Mouse (Mus musculus): Measurements from ENCODE around the gene Ccdc9.

GRCm38 (mm10) chr7:16273081-16273765, 13.4 kb downstream of the Ccdc9 start, which contains the start of gene Inafm1:
- TF ChIP-seq CTCF (conservative IDR thresholded peaks at IDR 0.05 in 1 of 2, IDR thresholded peaks at IDR 0.05 in 1 of 2; ENCODE audit: low read depth in 2 of 2, low read length in 2 of 2) (no peak), BHLHE40 (IDR thresholded peaks at IDR 0.05; ENCODE audit: low read depth, low read length) (no peak), EP300 (IDR thresholded peaks at IDR 0.05; ENCODE audit: low read length) (no peak), POLR2AphosphoS2 (IDR thresholded peaks at IDR 0.05; ENCODE audit: low read depth, low read length) (no peak), MEF2A (IDR thresholded peaks at IDR 0.05; ENCODE audit: borderline replicate concordance, low read depth, low read length) (no peak), MAZ (IDR thresholded peaks at IDR 0.05; ENCODE audit: low read depth, low read length) (peak; percentile 59; the same call in 1 of the 2 replicates), POLR2A (IDR thresholded peaks at IDR 0.05; ENCODE audit: low read depth, low read length) (no peak; the same call in 1 of the 2 replicates), ZNF384 (IDR thresholded peaks at IDR 0.05; ENCODE audit: low read depth, low read length) (no peak), UBTF (IDR thresholded peaks at IDR 0.05; ENCODE audit: low read depth, low read length) (no peak), E2F4 (IDR thresholded peaks at IDR 0.05; ENCODE audit: insufficient replicate concordance, low read depth, low read length) (0 out of 2 replicates have a peak, but pooled peaks have one; percentile 53), ZMIZ1 (IDR thresholded peaks at IDR 0.05; ENCODE audit: low read depth, low read length) (no peak), SIN3A (IDR thresholded peaks at IDR 0.05; ENCODE audit: low read length) (no peak)
